Mouse (Mus musculus): ENCODE results near the gene Smoc1. TPM values are rescaled to one million over a fixed set of nuclear protein-coding genes. Genes with fewer than 3 reads are reported as not detected.

Smoc1 gene
- polyA plus RNA-seq, 1 experiment from 2014 or later = 21.4 TPM

DNA sequence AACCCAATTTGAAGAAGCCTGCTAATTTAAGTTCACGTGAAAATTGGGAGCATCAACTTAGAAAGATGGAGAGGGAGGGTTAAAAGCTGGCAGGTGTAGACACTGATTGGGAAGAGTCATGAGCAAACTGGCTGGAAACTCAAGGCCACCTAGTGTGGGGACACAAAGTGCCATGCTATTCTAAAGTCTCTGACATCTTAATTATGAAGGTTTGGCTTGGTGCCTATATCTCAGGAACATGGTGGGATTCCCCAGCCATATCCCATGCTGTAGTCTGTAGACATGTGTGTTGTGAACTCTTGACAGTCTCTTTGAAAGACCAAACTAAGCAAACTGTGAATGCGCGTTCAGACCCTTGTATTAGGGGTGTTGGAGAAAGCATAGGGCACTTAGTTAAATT, 32.0 kb downstream of the Smoc1 start:
- H3K27ac ChIP-seq = no peak overlapping the region
- H3K4me1 ChIP-seq (replicated peaks) = peaks cover 20% of the 10 kb centered on the region
- no peak overlapping the region for H3K9ac ChIP-seq
- H3K36me3 ChIP-seq = no peaks in the 10 kb centered on the region
- H3K9me3 ChIP-seq = no peaks in the 10 kb centered on the region
- H3K4me3 ChIP-seq = no peak overlapping the region
- H3K4me2 ChIP-seq = no peak overlapping the region
- ATAC-seq (ENCODE audit: low FRiP score) = no peak
- 94% methylated on average over 3 of the region's 3 CpGs for whole genome bisulfite sequencing
- no peaks in the 10 kb centered on the region for H3K27me3 ChIP-seq

DNA sequence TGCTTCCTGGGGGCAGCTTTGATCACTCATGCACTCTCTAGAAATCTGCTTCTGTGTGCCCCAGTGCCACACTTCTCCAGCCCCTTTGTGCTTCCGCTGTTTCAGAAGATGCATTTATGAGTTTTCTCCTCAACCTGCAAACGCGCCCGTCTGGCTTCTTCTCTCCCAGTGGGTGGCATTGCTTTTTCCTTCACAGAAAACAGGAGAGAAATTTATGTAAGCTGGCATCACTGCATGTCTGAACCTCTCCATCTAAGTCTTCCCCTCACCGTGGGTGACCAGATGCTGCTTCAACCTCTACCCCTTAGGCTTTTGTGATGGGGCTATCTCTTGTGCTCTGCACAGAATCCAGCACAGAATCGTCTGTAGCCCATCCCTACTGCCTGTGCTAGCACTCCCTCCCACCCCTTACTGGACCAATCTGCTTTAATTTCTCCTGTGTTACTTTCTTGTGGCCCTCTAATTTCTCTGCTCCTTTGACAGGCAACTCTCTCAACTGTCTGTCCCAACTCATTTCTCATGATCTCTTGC, 35.3 kb downstream of the Smoc1 start:
- Histone ChIP-seq H3K4me1 (replicated peaks) (no peaks in the 10 kb centered on the region; the same call in 1 of the 2 replicates), H3K27ac (no peak overlapping the region), H3K4me3 (no peak overlapping the region), H3K9me3 (no peaks in the 10 kb centered on the region), H3K27me3 (no peaks in the 10 kb centered on the region), H3K36me3 (no peaks in the 10 kb centered on the region), H3K9ac (no peak overlapping the region), H3K4me2 (no peak overlapping the region)
- no peak for ATAC-seq (ENCODE audit: low FRiP score)
- 70% methylated on average over 6 of the region's 6 CpGs for WGBS

DNA sequence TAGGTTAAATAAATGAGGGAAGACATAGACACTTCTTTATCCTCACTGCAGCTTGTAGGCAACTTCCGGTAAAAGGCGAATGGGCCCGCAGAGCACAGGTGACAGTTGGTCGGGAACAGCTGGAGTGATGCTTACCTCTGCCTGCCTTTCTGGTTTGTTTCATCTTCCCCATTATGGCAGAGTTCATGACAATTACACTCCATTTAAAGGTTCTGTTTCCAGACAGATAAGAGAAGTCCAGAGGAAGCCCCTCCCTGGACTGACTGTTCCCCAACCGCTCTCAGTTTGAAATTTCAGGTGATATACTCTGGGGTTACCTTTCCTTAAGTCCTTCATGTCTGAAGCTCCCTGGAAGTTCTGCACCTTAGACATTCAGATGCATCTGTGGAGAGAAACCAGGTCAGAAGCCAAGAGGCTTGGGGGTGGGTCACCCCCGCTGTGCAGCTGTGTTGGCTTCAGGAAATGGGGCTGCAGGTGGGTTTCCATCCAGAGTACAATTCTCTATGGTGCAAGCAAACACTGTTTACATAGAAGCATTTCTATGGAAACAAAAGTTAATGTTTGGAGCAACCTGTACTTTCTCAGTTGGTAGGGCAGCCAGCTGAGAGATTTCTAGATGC, 36.8 kb downstream of the Smoc1 start:
- Histone ChIP-seq H3K27ac (no peak overlapping the region), H3K27me3 (no peaks in the 10 kb centered on the region), H3K9ac (no peak overlapping the region), H3K36me3 (no peaks in the 10 kb centered on the region), H3K9me3 (no peaks in the 10 kb centered on the region), H3K4me1 (replicated peaks) (no peaks in the 10 kb centered on the region; the same call in 1 of the 2 replicates), H3K4me3 (no peak overlapping the region), H3K4me2 (no peak overlapping the region)
- ATAC-seq (ENCODE audit: low FRiP score) = no peak
- 89% methylated on average over 6 of the region's 6 CpGs for WGBS

DNA sequence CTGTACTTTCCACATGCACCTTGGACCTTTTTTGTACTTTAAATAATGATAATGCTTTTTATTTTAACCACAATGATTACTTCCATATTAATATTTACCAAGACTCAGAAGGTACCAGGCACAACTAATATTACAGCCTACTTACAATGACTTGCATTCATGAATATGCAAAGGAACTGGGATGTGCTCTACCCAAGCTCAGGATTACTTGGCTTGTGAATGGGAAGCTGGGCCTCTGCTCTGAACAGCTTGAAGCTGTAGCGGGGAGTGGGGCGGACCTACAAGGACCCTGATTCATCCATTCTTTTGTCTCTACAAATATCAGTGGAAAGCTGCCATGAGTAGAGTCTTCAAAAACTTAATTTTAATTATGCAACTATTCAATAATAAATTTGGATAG, 47.5 kb downstream of the Smoc1 start:
- H3K36me3 ChIP-seq = no peaks in the 10 kb centered on the region
- no peak overlapping the region for H3K4me3 ChIP-seq
- H3K4me1 ChIP-seq (replicated peaks) = no peaks in the 10 kb centered on the region
- H3K9me3 ChIP-seq = peaks cover 3% of the 10 kb centered on the region; the same call in 1 of the 2 replicates
- H3K4me2 ChIP-seq = no peak overlapping the region
- WGBS = 61% methylated on average over 2 of the region's 2 CpGs
- no peak for ATAC-seq (ENCODE audit: low FRiP score)
- no peaks in the 10 kb centered on the region for H3K27me3 ChIP-seq
- no peak overlapping the region for H3K9ac ChIP-seq
- no peak overlapping the region for H3K27ac ChIP-seq

DNA sequence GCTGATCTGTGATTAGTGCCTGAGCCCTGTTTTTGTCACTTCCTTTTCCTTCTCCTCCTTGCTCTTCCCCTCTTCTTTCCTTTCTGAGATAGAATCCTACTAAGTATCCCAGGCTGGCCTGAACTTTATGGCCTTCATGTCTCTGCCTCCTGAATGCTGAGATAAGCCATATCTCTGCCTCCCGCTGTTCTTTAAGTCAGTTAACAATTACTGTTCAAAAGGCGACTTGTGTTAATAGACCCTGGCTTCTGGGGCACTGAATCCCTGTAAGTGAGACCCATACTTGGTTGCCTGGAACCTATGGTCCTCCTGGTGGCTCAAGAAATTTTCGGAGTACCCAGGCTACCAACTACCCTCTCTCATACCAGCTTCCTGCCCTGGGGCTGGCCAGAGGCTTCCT, 48.3 kb downstream of the Smoc1 start:
- ATAC-seq (ENCODE audit: low FRiP score) = no peak
- no peaks in the 10 kb centered on the region for H3K27me3 ChIP-seq
- 84% methylated on average over 3 of the region's 3 CpGs for WGBS
- H3K4me2 ChIP-seq = no peak overlapping the region
- H3K9me3 ChIP-seq = peaks cover 5% of the 10 kb centered on the region; the same call in 1 of the 2 replicates
- H3K36me3 ChIP-seq = no peaks in the 10 kb centered on the region
- no peak overlapping the region for H3K27ac ChIP-seq
- H3K4me3 ChIP-seq = no peak overlapping the region
- H3K4me1 ChIP-seq (replicated peaks) = no peaks in the 10 kb centered on the region
- H3K9ac ChIP-seq = no peak overlapping the region

DNA sequence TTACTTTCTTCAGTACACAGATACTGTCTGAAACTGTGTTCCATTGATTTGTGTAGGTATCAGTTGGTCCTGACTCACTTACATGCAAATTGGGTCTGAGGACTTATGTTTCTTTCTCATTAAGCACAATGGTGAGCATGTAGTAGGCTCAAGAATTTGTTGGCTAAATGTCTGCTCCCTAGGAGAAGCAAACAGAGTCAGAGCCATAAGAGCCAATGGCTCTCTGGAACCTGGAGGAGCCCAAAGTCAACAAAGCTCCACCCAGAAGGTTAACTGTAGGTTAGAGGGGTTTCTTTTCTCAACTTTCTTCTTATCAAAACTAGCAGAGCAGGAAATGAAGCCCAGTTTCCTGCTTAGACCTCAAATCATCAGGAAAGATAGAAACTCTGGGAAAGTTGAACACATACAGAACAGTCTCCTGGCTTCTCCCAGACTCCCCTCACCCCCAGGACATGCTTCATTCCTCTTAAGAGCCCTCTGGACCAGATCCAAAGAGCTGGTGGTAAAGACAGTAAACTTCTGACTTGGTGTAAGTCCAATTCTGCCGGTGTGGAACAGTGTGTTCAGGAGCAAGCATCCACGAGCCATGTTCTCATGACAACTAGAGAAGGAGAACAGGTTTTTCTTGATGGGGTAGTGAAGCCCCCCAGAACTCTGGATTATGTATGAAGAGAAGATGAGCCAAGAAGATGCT, 51.5 kb downstream of the Smoc1 start:
- WGBS = 94% methylated on average over 2 of the region's 2 CpGs
- Histone ChIP-seq H3K4me3 (no peak overlapping the region), H3K4me2 (no peak overlapping the region), H3K27me3 (no peaks in the 10 kb centered on the region), H3K27ac (no peak overlapping the region), H3K9me3 (peaks cover 5% of the 10 kb centered on the region; the same call in 1 of the 2 replicates), H3K36me3 (no peaks in the 10 kb centered on the region), H3K9ac (no peak overlapping the region), H3K4me1 (replicated peaks) (no peaks in the 10 kb centered on the region)
- ATAC-seq (ENCODE audit: low FRiP score) = no peak

DNA sequence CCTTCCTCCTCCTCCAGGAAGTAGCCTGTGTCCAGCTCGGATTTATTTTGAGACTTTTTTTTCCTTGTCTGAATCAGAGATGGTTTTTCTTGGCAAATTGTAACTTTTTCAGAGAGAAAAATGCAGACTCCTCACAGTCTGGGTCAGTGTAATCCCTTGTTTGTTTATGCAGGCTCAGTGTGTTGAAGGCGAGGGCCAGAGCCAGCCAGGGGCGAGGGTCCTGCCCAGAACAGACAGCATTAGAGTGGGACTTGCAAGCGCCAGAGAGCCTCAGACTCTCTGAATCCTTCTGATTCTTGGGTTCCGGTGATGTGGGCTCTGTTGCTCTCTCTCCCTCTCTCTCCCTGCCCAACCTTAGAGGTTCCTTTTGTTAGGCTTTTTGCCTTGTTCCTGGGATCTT, 53.7 kb downstream of the Smoc1 start:
- Histone ChIP-seq H3K9me3 (peaks cover 5% of the 10 kb centered on the region; the same call in 1 of the 2 replicates), H3K36me3 (no peaks in the 10 kb centered on the region), H3K4me1 (replicated peaks) (0 out of 2 replicates have a peak, but pooled peaks cover 7% of the 10 kb centered on the region), H3K4me3 (no peak overlapping the region), H3K27ac (no peak overlapping the region), H3K4me2 (no peak overlapping the region), H3K27me3 (no peaks in the 10 kb centered on the region), H3K9ac (no peak overlapping the region)
- 70% methylated on average over 5 of the region's 5 CpGs for WGBS
- ATAC-seq (ENCODE audit: low FRiP score) = no peak

DNA sequence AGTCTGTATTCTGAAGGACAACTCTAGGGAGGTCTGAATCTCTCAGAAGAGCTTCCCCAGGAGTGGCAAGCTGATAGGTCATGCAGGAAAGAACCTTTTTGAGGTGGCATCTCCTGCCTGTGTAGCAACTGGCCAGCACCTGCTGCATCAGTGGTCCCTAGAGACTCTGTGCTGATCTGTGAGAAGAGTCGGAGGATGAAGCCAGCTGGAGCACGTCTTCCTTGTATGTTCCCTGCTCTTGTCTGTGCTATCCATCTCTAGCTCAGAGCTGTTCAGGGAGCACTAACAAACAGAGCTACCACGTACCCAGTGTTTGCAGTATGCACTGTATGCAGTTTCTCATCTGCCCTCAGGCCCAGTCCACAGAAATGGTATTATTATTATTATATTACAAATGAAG, 54.4 kb downstream of the Smoc1 start:
- Histone ChIP-seq H3K36me3 (no peaks in the 10 kb centered on the region), H3K9ac (no peak overlapping the region), H3K9me3 (peaks cover 5% of the 10 kb centered on the region; the same call in 1 of the 2 replicates), H3K27me3 (no peaks in the 10 kb centered on the region), H3K4me1 (replicated peaks) (0 out of 2 replicates have a peak, but pooled peaks cover 9% of the 10 kb centered on the region), H3K4me3 (no peak overlapping the region), H3K4me2 (no peak overlapping the region), H3K27ac (no peak overlapping the region)
- ATAC-seq (ENCODE audit: low FRiP score) = no peak
- WGBS = 65% methylated on average over 3 of the region's 3 CpGs

DNA sequence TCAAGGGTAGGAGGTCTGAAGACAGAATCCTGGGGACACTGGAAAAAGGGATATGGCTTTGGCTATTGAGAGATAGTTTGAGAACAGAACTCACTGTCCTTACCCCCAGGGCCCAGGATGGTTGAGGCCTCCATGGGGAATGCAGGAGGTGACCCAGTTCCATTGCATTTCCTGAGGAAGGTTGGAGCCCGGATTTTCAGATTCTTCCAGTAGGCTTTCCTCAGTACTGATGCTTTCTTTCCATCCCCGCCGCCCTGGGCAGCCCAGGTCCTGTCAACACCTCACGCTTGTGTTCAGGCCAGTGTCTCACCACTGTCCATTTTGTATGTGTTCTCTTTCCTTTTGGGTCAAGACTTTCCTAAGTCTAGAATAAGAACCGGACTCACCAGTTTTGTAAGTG, 56.5 kb downstream of the Smoc1 start:
- H3K27ac ChIP-seq = no peak overlapping the region
- H3K4me3 ChIP-seq = no peak overlapping the region
- ATAC-seq (ENCODE audit: low FRiP score) = no peak
- H3K9ac ChIP-seq = no peak overlapping the region
- H3K36me3 ChIP-seq = no peaks in the 10 kb centered on the region
- H3K4me2 ChIP-seq = no peak overlapping the region
- 0 out of 2 replicates have a peak, but pooled peaks cover 9% of the 10 kb centered on the region for H3K4me1 ChIP-seq (replicated peaks)
- peaks cover 5% of the 10 kb centered on the region; the same call in 1 of the 2 replicates for H3K9me3 ChIP-seq
- 90% methylated on average over 5 of the region's 5 CpGs for WGBS
- H3K27me3 ChIP-seq = no peaks in the 10 kb centered on the region

DNA sequence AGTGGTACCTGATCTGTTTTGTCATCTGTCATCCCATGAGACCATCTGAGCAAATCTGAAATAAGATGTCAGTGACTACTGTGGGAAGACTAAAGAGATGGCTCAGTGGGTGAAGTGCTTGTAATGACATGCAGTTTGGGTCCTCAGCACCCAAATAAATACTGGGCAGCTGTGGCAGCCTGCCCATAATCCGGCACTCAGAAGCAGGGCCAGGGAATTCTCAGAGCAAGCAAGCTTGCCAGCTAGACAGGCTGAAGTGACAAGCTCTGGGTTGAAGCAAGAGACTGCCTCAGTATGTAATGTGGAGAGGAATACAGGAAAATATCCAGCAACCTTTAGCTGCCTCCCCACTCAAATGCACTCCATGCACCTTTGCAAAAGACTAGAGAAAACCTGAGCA, 58.6 kb downstream of the Smoc1 start:
- Histone ChIP-seq H3K4me1 (replicated peaks) (0 out of 2 replicates have a peak, but pooled peaks cover 9% of the 10 kb centered on the region), H3K9ac (no peak overlapping the region), H3K4me3 (no peak overlapping the region), H3K36me3 (no peaks in the 10 kb centered on the region), H3K4me2 (no peak overlapping the region), H3K9me3 (no peaks in the 10 kb centered on the region), H3K27ac (no peak overlapping the region), H3K27me3 (no peaks in the 10 kb centered on the region)
- ATAC-seq (ENCODE audit: low FRiP score) = no peak
- WGBS = 74% methylated on average over 1 of the region's 1 CpGs

DNA sequence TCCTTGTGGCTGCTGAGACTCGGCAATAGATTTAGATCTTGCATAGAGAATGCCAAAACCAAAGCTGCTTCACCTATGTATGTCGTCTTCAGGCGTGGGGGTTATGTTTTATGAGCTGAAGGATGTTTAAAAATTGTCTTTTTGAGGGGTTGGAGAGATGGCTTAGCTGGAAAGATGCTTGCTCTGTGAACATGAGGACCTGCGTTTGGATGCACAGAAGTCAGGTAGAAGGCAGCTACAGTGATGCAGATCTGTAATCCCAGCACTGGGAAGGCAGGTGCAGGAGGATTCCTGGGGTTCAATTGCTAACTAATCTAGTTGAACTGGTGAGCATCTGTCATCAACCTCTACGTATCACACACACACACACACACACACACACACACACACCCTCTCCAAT, 61.5 kb downstream of the Smoc1 start:
- no peaks in the 10 kb centered on the region for H3K27me3 ChIP-seq
- H3K4me3 ChIP-seq = no peak overlapping the region
- WGBS = 83% methylated on average over 5 of the region's 5 CpGs
- H3K27ac ChIP-seq = no peak overlapping the region
- H3K9me3 ChIP-seq = no peaks in the 10 kb centered on the region
- no peaks in the 10 kb centered on the region for H3K36me3 ChIP-seq
- H3K9ac ChIP-seq = no peak overlapping the region
- H3K4me1 ChIP-seq (replicated peaks) = 0 out of 2 replicates have a peak, but pooled peaks cover 12% of the 10 kb centered on the region
- H3K4me2 ChIP-seq = no peak overlapping the region
- no peak for ATAC-seq (ENCODE audit: low FRiP score)

DNA sequence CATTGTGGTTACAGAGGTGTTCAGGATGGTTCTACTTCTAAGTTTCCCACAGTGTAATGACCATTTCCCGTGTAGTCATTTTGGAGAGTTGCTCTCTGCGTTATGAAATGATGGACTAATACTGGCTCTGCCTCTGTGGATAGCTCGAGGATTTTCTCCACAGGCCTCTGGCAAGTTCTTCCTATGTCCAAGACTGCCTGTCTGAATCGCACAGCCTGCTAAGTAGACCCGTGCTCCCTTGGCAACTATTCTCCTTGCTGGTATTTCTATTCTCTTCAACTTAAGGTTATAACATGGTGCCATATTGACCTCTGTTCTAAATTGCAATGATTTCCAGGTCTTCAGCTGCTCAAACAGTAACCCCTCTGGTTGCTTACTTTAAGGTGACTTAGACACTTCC, 65.0 kb downstream of the Smoc1 start:
- no peaks in the 10 kb centered on the region for H3K9me3 ChIP-seq
- no peak overlapping the region for H3K4me3 ChIP-seq
- no peak overlapping the region for H3K4me2 ChIP-seq
- no peak for ATAC-seq (ENCODE audit: low FRiP score)
- 75% methylated on average over 5 of the region's 5 CpGs for WGBS
- no peaks in the 10 kb centered on the region for H3K27me3 ChIP-seq
- H3K27ac ChIP-seq = no peak overlapping the region
- peaks cover 7% of the 10 kb centered on the region; the same call in 1 of the 2 replicates for H3K4me1 ChIP-seq (replicated peaks)
- H3K36me3 ChIP-seq = no peaks in the 10 kb centered on the region
- no peak overlapping the region for H3K9ac ChIP-seq

Data from hindbrain, embryonic 13.5 days (tissue).